Mouse (Mus musculus) macrophage (primary cell): Measurements from ENCODE around the gene Serpinb1a. TPM values are rescaled to one million over a fixed set of nuclear protein-coding genes. Genes with fewer than 3 reads are reported as not detected.

ENCODE experiments used
- H3K27ac ChIP-seq: fragments of 350-480 bp; formaldehyde crosslinking; 2 replicates; pipeline ENCODE4 v1.9.0; 2021
- H3K36me3 ChIP-seq: fragments of 350-480 bp; formaldehyde crosslinking; 2 replicates; pipeline ENCODE4 v1.9.0; 2021; ENCODE audit errors: inconsistent target
- H3K4me3 ChIP-seq: fragments of 350-480 bp; formaldehyde crosslinking; 2 replicates; pipeline ENCODE4 v1.9.0; 2021; ENCODE audit errors: inconsistent target
- H3K79me2 ChIP-seq: fragments of 350-480 bp; formaldehyde crosslinking; 2 replicates; pipeline ENCODE4 v1.9.0; 2021; ENCODE audit errors: inconsistent target
- WGBS: methylation state at CpG from one replicate; pipeline ENCODE4 v1.1.7; 2026; ENCODE audit warnings: inconsistent platforms; ENCODE audit not compliant: missing documents; 5-methylcytosine and 5-hydroxymethylcytosine counted together
- polyA plus RNA-seq: library from polyadenylated mRNA; stranded (reverse); fragments of 250-400 nt; gene quantifications from 3 replicates; pipeline ENCODE4 v1.2.4, GENCODE M21; 2018; ENCODE audit warnings: inconsistent platforms

The Serpinb1a gene
- polyA plus RNA-seq, 1 experiment from 2014 or later: 1.4 TPM

DNA sequence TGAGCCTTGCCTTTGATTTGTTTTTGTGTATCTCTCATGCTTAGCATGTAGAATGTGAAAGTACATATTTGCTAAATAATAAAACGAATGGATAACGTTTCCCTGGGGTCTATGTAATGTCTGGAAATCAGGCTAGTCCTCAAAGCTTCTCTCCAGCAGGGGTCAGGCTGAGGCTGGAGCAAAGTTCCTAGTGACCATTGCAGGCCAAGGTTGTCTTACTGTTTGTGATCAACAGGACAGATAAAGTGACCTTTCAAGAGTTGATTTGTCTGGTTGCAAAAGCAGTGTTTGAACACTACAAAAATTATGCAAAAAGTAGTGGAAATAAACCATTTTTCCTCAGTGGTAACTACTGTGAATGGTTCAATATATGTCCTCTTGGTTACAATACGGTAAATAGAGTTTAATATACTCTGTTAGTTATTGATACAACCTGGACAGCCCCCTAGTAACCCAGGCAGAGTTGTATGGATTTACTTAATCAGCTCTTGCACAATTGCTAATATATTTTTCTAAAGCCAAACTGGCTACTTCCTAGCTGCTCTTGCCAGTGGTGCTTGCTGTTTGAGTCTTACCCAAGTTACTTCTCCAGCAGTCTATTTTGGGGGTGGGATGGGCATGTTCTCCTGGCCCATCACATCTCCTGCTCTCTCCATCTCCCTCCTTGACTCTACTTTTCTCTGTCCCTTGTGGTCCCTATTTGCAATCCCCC is 23.7 kb downstream of the Serpinb1a start:
- H3K36me3 ChIP-seq: 0 out of 2 replicates have a peak, but pooled peaks cover 1% of the 10 kb centered on the region
- no peak overlapping the region for H3K27ac ChIP-seq
- no peak overlapping the region for H3K4me3 ChIP-seq
- 82% methylated on average over 3 of the region's 3 CpGs for WGBS
- no peaks in the 10 kb centered on the region for H3K79me2 ChIP-seq

DNA sequence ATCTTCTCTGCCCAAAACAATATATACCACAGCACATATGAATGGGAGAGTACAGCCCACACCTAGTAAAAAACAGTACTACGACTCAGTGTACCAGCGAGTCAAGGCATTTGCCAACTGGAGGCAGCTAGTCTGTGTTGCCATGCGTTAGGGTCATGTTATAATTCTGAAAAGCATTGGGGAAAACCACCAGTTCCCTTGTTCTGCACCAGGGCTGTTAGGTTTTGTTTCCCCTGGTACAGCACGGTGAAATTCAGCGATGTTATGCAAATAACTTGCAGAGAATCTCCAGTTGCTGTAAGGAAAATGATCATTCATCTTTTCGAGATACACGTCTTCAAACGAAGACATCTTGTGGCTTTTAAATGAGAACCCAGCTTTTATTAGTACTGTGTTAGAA is 25.4 kb downstream of the Serpinb1a start:
- Histone ChIP-seq H3K79me2 (no peaks in the 10 kb centered on the region), H3K27ac (no peak overlapping the region), H3K36me3 (peaks cover 13% of the 10 kb centered on the region; the same call in 1 of the 2 replicates), H3K4me3 (no peak overlapping the region)
- WGBS: 73% methylated on average over 8 of the region's 8 CpGs

DNA sequence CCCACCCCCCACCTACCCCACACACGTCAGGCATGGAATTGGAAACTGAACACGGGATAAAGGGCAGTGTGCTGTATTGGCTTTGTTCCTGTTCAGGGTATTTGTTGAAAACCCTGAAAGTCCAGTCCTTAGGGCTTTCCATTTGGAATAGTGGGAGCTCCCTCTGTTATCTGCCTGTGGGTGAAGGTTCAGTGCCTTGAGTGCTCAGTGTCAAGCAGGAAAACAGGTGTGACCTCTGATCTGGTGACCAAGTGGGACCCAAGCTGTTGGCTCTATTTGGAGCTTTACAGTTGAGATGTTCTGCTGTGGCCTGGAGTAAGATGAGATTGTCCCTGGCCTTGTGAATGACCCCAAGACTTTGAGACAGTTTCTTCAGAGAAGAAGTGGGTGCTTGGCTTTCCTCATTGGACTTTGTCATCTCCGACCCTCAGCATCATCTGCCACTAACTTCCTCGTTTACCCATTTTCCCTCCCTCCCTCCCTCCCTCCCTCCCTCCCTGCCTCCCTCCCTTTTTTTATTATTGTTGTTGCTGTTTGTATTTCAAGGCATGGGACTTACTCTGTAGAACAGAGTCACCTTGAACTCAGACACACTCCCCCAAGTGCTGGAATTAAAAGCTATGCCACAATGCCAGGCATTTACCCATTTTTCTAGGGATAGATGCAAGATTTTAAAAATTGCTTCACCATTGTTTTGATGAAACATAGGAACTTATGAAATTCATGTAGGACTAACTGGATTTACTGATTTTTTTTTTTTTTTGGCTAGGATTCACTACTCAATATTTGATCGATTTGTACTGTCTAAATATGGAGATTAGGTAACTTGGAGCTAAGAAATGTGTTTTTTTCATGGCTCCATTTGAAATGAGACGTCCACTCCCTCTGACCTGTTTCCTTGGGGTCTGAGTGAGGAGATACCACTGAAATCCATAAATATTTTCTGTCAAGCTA is 26.3 kb downstream of the Serpinb1a start:
- no peak overlapping the region for H3K4me3 ChIP-seq
- H3K79me2 ChIP-seq: no peaks in the 10 kb centered on the region
- peaks cover 13% of the 10 kb centered on the region; the same call in 1 of the 2 replicates for H3K36me3 ChIP-seq
- H3K27ac ChIP-seq: no peak overlapping the region
- WGBS: 90% methylated on average over 4 of the region's 6 CpGs

DNA sequence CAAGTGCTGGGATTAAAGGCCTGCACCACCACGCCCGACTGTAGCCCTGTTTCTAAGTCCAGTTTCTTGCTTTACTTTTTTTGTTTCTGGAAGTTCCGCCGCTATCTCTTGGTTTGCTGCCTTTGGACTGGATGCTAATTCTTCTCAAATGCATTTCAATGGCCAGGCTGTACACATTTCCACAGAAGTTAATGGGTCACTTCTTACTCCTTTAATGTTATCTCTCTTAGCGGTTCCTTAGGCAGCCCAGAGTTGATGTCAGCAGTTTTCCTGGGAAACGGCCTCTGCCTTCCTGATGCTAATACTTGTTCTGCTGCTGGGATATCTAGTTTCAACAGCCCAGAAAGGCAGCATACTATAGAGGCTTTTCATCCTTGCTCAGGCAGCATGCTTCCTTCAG is 27.9 kb downstream of the Serpinb1a start:
- Histone ChIP-seq H3K4me3 (no peak overlapping the region), H3K36me3 (peaks cover 17% of the 10 kb centered on the region; the same call in 1 of the 2 replicates), H3K27ac (no peak overlapping the region), H3K79me2 (no peaks in the 10 kb centered on the region)
- 96% methylated on average over 6 of the region's 6 CpGs for WGBS

DNA sequence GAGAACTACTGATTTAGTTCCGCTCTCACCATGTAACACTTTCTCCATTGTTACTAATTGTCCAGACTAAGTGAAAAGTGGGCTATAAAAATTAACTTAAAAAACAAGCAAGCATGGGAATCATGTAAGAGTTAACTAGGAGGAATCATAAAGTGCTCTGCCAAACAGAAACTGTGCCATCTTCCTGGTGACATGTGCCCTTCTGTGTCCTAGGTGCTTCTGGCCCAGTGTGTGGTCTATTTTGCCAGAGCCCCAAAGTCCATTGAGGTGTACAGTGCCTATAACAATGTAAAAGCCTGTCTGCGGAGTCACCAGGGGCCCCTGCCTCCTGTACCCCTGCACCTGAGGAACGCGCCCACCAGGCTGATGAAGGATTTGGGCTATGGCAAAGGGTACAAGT is 29.3 kb downstream of the Serpinb1a start:
- WGBS: 94% methylated on average over 4 of the region's 4 CpGs
- Histone ChIP-seq H3K27ac (no peak overlapping the region), H3K4me3 (no peak overlapping the region), H3K36me3 (peaks cover 25% of the 10 kb centered on the region; the same call in 1 of the 2 replicates), H3K79me2 (no peaks in the 10 kb centered on the region)

DNA sequence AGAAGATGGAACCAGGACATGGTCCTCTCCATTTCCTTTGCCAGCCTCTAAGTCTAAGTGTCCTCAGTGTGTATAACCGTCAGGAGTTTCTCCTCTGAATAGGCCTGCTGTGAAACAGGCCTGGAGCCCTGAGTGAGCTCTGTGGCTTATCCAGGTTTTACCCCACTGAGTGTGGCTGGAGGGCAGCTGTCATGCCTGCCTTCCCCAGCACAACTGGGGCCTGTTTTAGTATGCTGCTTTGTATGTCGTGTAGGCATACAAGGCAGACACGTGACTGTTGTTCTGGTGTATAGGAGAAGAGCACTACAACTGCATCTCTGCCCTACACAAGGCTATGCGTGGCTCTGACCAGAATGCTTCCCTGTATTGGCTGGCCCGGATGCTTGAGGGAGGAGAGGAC is 31.1 kb downstream of the Serpinb1a start:
- 94% methylated on average over 5 of the region's 5 CpGs for WGBS
- H3K79me2 ChIP-seq: no peaks in the 10 kb centered on the region
- H3K27ac ChIP-seq: no peak overlapping the region
- H3K4me3 ChIP-seq: no peak overlapping the region
- H3K36me3 ChIP-seq: peaks cover 32% of the 10 kb centered on the region; the same call in 1 of the 2 replicates

DNA sequence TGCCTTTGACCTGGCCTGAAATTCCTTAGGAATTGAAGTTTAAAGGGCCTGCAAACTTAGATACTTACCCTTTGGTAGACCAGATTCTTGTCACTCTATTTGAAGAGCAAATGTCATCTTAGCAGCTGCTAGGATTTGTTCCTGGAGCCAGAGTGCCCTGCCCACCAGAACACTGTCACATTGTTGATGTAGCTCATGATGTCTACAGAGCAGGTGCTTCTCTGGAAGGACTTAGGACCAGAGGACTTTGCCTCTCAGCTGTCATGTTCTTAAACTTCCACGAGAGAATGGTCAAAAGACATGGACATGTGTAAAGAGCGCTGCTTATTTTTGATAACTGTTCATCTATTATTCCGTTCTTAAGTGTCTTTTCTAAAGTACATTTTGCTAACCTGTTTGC is 31.7 kb downstream of the Serpinb1a start:
- no peaks in the 10 kb centered on the region for H3K79me2 ChIP-seq
- H3K36me3 ChIP-seq: peaks cover 35% of the 10 kb centered on the region; the same call in 1 of the 2 replicates
- WGBS: 100% methylated on average over 3 of the region's 3 CpGs
- H3K4me3 ChIP-seq: no peak overlapping the region
- no peak overlapping the region for H3K27ac ChIP-seq

DNA sequence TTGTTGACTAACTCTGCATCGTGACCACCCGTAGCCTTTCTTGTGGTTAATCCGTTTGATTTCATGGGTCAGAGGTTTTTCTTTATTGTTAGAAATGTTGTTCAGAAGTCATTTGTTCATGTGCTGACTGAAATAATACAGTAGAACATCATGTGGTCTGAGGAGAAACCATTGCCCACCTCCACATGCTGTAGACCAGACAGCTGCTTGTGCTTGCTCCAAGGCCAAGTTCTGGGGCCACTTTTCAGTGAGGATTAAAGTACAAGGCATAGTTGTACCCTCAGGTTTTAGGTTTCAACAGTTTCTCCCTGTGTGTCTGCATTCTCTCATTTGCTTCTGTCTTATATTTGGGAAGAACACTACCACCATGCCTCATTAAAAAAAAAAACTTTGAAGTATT is 43.4 kb downstream of the Serpinb1a start:
- Histone ChIP-seq H3K4me3 (no peak overlapping the region), H3K27ac (no peak overlapping the region), H3K79me2 (no peaks in the 10 kb centered on the region; the same call in 1 of the 2 replicates), H3K36me3 (peaks cover 23% of the 10 kb centered on the region)
- WGBS: 95% methylated on average over 3 of the region's 3 CpGs

DNA sequence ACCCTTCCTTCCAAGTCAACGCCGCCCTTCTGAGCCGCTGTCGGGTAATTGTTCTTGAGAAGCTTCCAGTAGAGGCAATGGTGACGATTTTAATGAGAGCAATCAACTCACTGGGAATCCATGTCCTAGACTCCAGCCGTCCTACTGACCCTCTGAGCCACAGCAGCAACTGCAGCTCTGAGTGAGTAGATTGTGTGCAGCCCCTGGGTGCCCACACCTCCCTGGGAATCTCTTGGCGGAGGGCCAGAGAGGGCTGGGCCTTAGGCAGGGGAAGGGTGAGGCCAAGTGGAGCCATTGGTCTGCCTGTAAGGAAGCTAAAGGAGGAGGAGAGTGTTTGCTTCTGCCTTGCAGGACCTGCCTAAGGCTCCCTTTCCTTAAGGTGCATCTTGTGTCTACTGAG is 44.2 kb downstream of the Serpinb1a start:
- Histone ChIP-seq H3K4me3 (no peak overlapping the region), H3K36me3 (peaks cover 23% of the 10 kb centered on the region), H3K27ac (no peak overlapping the region), H3K79me2 (no peaks in the 10 kb centered on the region; the same call in 1 of the 2 replicates)
- WGBS: 96% methylated on average over 4 of the region's 7 CpGs

DNA sequence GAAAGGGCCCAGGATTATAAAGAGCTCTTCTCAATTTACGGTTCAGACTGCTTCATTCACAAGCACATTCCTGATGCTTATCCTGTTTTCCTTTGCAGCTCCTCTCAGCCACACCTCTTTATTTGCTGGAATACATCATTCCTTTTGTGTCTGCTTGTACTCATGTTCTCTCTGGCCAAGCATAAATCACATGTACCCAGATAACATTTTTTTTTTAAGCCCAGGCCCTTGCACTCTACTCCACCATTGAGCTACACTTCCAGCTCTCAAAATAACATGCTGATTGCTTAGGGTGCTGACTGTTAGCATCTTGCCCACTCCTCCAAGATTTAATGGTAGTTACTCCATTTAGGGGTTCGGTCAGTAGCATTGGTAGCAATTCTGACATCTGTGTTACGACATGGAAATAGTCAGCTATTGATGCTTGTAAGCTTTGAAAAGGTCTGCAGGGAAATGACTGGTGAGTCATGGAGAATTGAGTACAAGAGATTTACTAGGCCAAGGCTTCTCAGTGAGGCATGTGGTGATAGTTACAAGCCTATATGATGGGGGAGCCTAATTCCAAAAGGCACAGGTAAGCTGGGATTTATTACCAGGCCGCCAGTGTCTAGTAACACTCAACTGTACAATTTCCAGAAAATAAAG is 47.2 kb downstream of the Serpinb1a start:
- 86% methylated on average over 4 of the region's 4 CpGs for WGBS
- H3K4me3 ChIP-seq: no peak overlapping the region

DNA sequence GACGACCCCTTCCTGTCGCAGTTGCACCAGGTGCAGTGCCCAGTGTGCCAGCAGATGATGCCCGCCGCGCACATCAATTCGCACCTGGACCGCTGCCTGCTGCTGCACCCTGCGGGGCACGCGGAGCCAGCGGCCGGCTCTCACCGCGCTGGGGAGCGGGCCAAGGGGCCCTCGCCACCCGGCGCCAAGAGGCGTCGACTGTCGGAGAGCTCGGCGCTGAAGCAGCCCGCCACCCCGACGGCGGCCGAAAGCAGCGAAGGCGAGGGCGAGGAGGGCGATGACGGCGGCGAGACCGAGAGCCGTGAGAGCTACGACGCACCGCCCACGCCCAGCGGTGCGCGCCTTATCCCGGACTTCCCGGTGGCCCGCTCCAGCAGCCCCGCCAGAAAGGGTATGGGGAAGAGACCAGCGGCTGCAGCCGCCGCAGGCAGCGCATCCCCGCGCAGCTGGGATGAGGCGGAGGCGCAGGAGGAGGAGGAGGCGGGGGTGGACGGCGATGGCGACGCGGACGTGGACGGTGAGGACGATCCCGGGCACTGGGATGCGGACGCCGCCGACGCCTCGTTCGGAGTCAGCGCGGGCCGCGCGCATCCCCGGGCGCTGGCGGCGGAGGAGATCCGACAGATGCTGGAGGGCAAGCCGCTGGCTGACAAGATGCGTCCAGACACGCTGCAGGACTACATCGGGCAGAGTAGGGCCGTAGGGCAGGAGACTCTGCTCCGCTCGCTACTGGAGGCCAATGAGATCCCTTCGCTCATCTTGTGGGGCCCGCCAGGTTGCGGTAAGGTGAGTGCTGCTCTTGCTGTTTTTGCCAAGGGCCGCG is 48.5 kb downstream of the Serpinb1a start, which contains the start of gene D930007J09Rik:
Gene D930007J09Rik (minus strand): TSS at position 591 of the 823 bp plus-strand sequence.
- Histone ChIP-seq H3K79me2 (no peaks in the 10 kb centered on the region; the same call in 1 of the 2 replicates), H3K36me3 (peaks cover 17% of the 10 kb centered on the region), H3K4me3 (peak within 1 kb of the TSS; percentile 26), H3K27ac (no peak within 1 kb of the TSS)
- 1% methylated on average over 94 of the region's 95 CpGs for WGBS

More for the DNA sequence above, 47.2 kb downstream of the Serpinb1a start:
- no peak overlapping the region for H3K27ac ChIP-seq
- no peaks in the 10 kb centered on the region; the same call in 1 of the 2 replicates for H3K79me2 ChIP-seq
- peaks cover 20% of the 10 kb centered on the region for H3K36me3 ChIP-seq

DNA sequence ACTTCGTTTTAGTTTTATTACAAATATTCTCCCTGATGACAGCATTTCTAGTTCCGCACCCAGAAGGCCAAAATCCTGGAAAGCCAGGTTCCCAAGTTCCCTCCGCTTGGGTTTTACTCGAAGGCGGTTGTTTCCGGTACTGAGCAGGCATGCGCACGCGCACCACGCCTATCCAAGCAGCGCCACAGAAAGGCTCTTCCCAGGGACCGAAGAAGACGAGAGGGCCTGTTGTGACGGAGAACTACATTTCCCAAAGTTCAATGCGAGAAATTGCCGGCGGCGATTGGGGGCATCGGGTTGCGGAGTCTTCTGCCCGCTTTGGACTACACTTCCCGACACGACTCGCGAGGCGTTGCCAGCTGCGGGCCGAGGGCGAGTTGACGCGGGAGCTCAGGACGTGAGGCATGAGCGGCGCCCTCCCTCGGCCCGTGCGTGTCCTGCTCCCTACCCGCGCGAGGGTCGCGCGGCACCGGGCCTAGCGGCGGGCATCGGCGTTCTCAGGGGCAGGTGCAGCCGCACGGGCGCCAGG is 49.2 kb downstream of the Serpinb1a start, which contains the start of gene Wrnip1:
Gene Wrnip1 (plus strand): TSS at position 346 of the 529 bp plus-strand sequence.
- no peaks in the 10 kb centered on the region; the same call in 1 of the 2 replicates for H3K79me2 ChIP-seq
- H3K4me3 ChIP-seq: peak within 1 kb of the TSS; percentile 26
- H3K27ac ChIP-seq: no peak within 1 kb of the TSS
- 0% methylated on average over 44 of the region's 51 CpGs for WGBS
- H3K36me3 ChIP-seq: peaks cover 10% of the 10 kb centered on the region

DNA sequence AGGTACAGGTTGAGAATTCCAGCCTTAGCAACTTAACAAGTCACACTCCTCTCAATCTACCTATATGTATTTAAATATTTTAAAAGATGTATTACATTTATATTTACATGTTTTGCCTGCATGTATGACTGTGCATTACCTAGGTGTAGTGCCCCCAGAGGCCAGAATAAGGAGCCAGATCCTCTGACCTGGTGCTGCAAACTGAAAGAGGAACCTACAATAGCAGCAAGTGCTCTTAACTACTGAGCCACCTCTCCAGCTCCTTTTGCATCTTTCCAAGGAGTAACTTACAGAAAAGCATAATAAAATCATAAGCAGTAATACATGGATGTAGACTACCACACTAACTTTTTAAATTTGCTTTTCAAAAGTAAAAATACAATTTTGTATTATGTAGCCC is 50.1 kb downstream of the Serpinb1a start:
- Histone ChIP-seq H3K4me3 (no peak overlapping the region), H3K79me2 (no peaks in the 10 kb centered on the region; the same call in 1 of the 2 replicates), H3K27ac (no peak overlapping the region), H3K36me3 (0 out of 2 replicates have a peak, but pooled peaks cover 3% of the 10 kb centered on the region)
